Mouse (Mus musculus): ENCODE data around the gene Sec22b. TPM values are rescaled to one million over a fixed set of nuclear protein-coding genes. Genes with fewer than 3 reads are reported as not detected.

Sec22b gene
- total RNA-seq, 2 experiments from 2014 or later, result 93.0 to 193 TPM

DNA sequence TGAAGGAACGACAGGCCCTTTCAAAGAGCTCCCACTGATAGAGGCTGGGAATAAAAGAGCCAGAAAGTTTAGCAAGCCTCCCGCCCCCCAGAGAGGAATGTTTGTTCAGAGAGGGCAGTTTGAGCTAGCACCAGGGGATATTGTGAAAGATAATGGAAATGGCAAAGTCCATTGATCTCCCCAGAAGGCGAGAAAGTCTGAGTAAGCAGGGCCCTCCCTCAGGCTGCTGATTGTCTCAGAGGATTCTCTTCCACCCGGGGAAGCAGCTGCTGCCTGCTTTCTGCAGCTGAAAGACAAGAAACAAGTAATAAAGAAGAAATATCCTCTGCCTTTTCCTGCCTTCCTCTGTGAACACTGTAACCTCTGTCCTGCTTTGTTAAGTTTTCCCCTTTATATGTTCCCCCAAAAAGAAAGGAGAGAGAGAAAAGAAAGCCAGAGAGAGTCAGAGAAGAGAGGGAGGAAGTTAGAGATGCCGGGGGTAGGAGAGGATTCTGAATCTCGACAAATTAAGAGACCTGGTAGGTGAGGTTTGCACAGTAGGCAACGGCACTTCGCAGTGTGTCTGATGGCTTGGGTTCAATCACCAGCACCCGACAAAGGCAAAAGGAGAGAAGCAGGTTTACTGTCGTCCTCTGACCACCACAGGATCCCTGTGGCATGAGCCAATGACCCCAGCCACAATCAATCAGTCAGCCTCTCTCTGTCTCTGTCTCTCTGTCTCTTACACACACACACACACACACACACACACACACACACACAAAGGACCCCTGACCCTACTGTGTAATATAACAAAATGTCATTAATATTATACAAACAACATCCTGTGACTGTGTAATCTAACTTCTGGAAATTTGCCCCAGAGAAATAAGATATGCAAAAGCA, 38.9 kb downstream of the Sec22b start:
- no peak for DNase-seq (ENCODE audit: low spot score in 2 of 2)

- no peak for DNase-seq (ENCODE audit: low spot score in 2 of 2)
Observed at GRCm38 (mm10) chr3:97940511-97941204, 39.7 kb downstream of the Sec22b start.

GRCm38 (mm10) chr3:97941440-97942259, 40.7 kb downstream of the Sec22b start:
- DNase-seq (ENCODE audit: low spot score in 2 of 2), result no peak

DNA sequence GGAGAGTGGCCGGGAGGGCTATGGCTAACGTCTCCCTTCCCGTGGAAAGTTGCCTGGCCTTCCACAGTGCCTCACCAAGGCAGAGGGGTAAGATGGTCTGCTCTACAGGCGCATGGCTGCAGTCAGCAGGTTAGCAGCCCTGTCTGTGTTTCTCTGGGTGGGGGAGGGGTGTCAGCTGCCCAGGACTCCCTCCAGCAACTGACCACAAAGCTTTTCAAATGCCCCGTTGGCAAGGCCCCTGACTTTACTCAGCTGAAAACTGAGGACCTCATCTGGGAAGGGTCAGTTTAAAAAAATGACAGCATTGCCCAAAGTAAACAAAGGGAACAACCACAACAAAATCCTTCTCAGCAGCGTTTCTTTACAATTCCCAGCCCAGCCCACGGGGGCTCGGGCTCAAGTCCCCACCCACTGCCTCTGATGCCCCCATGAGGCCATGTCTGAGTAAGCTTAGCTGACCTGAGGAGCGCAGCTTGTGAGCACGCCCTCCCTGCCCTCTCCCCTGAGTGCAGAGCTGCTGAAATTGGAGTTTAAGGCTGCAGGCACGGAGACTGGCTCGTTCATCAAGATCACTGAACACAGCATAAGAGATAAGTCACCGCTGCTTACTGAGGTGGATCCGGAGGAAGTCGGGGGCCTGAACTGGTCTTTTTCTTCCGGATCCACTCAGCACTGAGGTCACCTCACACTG, 41.4 kb downstream of the Sec22b start:
- no peak for DNase-seq (ENCODE audit: low spot score in 2 of 2)

DNA sequence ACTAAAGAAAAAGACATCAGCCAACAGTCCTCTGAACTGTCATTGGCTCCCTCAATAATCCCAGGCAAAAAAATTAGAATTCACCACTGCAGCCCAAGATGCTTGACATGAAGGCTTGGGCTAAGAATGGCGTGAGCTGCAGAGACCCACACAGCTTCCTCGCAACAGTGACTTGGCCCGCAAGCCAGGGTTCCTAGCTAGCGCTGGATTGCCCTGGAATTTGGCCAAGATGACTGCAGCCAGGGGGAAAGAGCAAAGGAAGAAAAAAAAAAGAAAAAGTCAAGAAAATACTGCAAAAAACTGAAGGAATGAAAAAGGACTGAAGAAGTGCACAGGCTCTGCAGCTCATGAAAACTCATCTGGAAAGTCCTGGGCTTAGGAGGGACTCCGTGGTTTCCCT, 43.5 kb downstream of the Sec22b start:
- DNase-seq (ENCODE audit: low spot score in 2 of 2), result no peak

DNA sequence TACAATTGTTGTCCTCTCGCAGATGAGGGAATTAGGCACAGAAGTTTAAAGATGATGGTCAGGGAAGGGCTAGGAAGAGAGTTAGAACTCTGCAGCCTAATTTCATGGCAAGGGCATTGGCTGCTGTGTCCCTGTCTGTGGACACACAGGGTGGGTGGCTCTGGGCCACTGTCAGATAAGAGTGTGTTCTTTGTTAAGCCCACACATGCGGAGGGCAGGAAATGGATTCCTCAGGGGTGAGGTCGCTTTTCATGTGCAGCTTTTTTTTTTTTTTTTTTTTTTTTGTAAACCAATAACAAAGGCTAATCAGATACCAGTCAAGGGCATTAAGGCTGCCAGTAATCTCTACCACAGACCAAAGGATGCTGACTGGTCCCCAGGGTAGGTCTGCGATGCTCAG, 45.4 kb downstream of the Sec22b start:
- no peak for DNase-seq (ENCODE audit: low spot score in 2 of 2)

- no peak for DNase-seq (ENCODE audit: low spot score in 2 of 2)
Observed at GRCm38 (mm10) chr3:97948518-97948917, 47.5 kb downstream of the Sec22b start.

DNA sequence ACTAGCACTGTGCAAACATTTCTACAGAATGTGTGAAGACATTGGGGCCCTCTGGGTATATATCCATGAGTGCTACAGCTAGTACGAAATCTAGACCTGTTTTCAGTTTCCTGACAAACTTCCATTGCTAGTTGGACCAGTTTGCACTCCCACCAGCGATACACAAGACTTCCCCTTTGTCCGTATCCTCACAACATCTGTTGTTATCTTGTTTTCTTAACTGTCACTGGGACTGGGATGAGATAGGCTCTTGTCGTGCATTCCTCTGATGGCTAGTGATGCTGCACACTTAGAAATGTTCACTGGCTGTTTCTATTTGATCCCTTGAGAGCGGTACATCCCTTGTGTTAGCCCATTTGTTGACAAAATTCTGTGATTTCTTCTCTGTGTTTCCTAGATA, 49.0 kb downstream of the Sec22b start:
- no peak for DNase-seq (ENCODE audit: low spot score in 2 of 2)

DNA sequence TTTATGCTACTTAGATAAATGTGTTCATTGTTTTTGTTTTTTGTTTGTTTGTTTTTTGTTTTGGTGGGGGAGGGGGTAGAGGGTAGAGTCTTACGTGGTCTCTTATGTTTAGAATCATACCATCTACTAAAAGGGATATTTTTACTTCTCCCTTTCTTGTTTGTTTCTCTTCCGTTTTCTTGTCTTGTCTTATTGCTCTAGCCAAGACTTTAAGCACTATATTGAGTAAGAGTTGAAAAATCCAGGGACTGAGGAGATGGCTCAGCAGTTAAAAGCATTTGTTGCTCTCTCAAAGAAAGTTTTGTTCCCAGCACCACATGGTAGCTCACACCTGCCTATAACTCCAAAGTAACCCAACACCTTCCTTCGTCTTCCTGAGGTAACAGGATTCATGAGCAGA, 50.1 kb downstream of the Sec22b start:
- DNase-seq (ENCODE audit: low spot score in 2 of 2), result no peak

DNA sequence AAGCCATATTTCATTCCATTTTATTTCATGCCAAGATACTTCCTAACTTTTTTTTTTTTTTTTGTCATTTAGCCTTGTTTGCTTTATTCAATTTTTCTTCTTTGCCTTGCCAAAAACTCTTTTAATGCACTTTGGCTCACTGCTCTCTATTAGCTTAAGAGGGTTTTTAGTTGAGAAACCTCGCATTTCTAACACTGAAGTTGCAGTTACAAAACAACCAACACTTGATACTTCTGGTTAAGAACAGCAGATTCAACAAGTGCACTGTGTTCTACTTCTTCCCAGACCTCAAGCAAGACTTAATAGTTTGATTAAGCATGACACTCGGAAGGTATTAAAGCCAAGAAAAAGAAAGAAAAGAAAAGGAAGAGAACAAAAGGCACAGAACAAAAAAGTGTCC, 52.2 kb downstream of the Sec22b start:
- DNase-seq (ENCODE audit: low spot score in 2 of 2), result no peak

DNA sequence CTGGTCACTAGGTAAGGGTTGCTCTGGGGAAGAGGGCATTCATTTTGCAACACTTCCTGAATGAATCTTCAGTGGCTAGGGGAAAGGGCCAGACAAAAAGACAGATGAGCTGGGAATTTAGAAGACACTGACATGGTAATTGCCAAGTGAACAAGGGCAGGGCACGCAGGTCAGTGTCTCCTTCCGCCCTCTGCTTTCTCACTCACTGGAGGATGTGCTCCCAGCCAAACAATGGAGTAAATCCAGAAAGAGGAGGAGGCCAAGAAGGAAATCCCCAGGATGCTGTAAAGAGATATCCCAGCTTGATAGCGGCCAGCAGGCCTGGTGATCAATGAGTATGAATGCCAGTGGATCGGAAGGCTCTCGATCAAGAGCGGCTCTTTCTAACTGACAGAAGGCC, 55.3 kb downstream of the Sec22b start:
- DNase-seq (ENCODE audit: low spot score in 2 of 2), result no peak

GRCm38 (mm10) chr3:97956926-97957325, 55.9 kb downstream of the Sec22b start:
- no peak for DNase-seq (ENCODE audit: low spot score in 2 of 2)

DNA sequence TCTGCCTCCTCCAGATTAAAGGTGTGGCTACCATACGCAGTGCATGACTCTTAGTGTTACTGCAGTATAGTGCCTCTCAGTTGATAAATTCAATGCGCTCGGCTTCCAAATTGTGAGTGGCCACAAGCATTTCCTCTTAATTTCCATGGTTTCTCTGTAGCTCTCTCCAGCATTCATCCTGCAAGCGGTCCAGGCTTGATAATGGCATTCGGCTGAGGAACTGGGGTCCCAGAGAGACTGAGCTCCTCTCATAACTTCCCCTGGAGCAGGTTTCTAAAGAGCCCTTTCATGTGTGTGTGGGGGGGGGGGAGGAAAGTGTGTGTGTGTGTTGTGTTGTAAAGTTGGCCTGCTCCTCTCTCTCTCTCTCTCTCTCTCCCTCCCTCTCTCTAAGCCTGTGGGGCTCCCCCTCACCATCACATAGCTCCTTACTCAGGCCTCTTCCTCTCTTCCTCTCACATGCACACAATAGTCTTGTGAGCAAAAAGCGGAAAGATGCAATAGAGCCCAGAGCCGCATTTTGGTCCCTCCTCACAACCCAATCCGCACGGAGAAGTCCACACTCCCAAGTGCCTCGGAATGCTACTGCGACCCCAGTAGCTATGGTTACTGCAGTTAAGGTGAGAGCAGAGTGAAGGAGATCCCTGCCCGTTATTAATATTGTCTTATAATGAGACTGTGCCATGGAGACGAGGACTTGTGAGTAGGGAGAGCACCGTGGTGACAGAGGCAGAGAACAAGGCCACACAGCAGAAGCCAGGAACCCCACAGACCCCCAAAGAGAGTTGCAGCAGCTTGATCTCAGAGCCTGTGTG, 60.0 kb downstream of the Sec22b start:
- no peak for DNase-seq (ENCODE audit: low spot score in 2 of 2)

DNA sequence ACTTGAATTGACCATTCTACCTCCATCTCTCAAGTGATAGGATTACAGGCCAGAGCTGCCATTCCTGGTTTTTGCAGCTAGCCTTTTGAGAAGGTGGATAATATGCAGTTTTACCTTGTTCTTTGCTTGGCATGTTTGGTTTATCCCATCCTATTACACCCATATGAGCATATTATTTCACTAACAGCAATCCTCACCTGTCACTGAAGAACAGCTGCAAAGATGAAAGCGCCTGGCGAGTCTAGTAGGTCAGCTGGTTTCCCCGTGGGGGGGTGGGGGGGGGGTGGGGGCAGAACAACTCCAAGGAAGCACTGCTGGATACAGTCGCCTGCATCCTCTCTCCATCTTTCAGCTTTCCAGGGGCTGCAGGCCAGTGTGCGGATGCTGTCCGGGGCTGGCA, 61.0 kb downstream of the Sec22b start:
- no peak for DNase-seq (ENCODE audit: low spot score in 2 of 2)

DNA sequence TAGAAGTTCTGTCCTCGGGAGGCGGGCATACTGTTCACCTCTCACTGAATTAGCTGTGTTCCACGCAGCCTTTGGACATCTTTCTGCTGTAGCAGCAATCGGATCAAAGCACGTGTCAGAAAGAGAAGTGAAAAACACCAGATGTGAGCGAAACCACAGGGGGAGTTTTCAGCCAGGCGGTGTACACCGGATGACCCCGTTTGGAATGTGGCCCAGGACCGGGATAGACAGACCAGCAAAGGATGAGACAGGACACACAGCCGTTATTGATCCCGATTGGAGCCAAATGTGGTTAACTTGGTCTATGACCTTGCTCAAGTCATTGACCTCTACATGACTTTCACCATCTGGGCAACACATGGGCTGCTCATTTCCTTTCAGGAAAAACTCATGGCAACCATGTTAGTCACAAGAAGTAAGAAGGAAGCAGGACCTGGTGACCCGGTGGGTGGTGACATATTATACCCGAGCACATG, 63.9 kb downstream of the Sec22b start:
- DNase-seq (ENCODE audit: low spot score in 2 of 2), result no peak

DNA sequence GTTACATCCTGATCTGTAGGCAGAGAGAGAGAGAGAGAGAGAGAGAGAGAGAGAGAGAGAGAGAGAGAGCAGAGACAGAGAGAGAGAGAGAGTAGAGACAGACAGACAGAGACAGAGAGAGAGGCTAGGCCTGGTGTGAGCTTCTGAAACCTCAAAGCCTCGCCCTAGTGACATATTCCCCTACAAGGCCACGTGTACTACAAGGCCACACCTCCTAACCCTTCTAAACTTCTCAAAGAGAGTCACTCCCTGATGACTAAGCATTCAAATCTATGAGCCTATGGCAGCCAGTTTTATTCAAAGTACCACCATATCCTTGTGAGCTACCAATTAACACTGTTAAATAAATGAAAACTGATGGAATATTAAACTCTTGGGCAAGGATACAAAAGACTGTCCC, 66.6 kb downstream of the Sec22b start:
- no peak for DNase-seq (ENCODE audit: low spot score in 2 of 2)

GRCm38 (mm10) chr3:97968191-97968590, 67.2 kb downstream of the Sec22b start:
- DNase-seq (ENCODE audit: low spot score in 2 of 2), result no peak

GRCm38 (mm10) chr3:97969019-97969418, 68.0 kb downstream of the Sec22b start:
- no peak for DNase-seq (ENCODE audit: low spot score in 2 of 2)

GRCm38 (mm10) chr3:97971117-97971516, 70.1 kb downstream of the Sec22b start:
- DNase-seq (ENCODE audit: low spot score in 2 of 2), result no peak

GRCm38 (mm10) chr3:97972200-97972599, 71.2 kb downstream of the Sec22b start:
- no peak for DNase-seq (ENCODE audit: low spot score in 2 of 2)

Measured in adrenal gland, adult 18-20 months (tissue).